Mouse (Mus musculus) c-Kit-positive CD71-positive TER-119-positive erythroid progenitor cells, embryonic 14.5 days (primary cell): ENCODE data around the gene Cep162.

ENCODE experiments used
- DNase-seq: peaks from one replicate; pipeline ENCODE4 v3.0.0-alpha.2; 2013; ENCODE audit warnings: low spot score

Cep162 gene

DNA sequence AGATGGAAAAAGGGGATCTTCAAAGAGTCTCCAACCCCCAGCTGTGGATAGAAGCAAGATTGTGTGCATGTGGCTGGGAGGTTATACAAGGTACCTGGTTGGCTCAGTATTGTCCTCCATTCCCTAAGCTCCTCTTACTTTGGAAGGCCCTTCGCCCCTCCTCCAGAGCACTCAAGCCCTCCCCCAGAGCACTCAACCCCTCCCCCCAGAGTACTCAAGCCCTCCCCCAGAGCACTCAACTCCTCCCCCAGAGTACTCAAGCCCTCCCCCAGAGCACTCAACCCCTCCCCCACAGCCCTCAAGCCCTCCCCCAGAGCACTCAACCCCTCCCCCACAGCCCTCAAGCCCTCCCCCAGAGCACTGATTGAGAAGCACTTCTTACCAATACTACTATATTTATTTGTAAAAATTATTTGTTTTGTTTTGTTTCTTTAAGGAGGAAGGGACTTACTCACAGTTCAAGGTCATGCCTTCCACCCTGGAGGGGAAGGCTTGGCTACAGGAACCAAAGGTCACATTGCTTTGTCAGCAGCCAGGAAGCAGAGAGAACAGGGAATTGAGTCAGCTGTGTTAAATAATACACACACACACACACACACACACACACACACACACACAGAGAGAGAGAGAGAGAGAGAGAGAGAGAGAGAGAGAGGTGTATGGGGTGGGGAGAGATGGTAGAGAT is 102.6 kb downstream of the Cep162 start:
- DNase-seq = no peak

DNA sequence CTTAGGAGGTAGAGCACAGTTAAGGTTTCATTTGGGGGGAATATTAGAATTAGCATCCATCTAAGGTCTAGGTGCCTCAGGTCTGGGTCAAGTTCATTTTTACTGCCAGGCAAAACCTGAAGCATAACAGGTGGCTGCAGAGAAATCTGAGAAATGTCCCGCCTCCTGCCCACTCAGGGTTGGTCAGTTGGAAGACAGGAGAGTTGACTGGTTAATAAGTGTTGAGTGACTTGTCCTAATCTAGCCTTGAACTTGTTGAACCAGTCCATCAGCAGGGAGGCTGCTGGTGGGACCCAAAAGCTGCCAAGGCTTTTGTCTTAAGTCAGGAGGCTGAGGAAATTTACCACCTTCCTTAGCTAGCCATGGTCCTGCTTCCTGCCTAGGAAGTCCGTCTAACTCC is 107.4 kb downstream of the Cep162 start:
- no peak for DNase-seq

DNA sequence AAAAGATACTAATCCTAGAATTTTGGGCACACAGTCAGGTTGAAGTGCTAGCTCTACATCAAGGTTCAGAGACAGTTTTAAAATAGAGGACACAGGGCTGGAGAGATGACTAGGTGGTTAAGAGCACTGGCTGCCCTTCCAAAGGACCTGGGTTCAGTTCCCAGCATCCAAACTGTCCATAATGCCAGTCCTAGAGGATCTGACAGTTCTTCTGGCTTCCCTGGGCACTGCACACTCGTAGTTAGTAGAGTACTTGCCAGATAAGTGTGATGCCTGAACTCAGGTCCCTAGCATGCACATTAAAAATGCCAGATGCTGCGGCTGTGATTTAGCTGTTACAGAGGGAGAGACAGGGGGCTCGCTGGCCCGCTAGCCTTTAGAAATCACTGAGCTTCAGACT is 108.9 kb downstream of the Cep162 start:
- no peak for DNase-seq

DNA sequence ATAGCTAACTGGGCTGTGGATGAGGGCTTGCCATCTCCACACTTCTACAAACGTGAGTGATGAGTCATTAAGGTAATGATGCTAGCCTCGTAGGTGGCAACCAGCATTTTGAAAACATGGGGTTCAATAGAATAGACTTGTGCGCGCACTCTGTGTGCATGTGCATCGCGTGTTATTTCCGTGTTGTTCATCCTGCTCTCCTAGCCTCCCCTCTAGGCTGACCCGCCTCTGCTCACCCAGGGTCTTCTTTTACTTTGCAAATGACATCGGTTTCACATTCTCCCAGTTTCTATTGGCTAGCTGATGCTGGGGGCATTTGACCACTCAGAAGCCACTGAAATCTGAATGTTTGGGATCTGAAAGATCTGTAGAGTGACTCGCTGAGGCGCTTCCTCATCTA is 109.7 kb downstream of the Cep162 start:
- DNase-seq = no peak

DNA sequence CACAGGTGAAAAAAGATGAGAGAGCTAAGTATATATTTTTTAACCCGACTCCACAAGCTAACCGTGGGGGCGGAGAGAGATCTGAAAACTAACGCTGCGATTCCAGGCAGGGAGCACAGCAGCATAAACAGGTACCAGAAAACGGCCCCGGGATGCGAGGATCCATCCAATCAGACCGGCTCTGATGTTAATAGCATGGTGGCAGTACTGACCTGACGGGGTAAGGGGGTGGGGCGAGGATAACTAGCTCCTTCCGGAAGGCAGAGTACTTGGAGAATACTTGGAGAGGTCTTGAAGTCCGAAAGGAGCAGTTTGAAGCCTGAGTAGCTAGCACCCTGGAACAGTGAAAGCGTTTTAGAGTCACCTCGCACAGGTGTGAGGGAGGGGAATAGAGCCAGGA is 110.2 kb downstream of the Cep162 start:
- DNase-seq = no peak

- DNase-seq = no peak
These were observed 110.8 kb downstream of the Cep162 start for GRCm38 (mm10) chr9:87144532-87144931.

DNA sequence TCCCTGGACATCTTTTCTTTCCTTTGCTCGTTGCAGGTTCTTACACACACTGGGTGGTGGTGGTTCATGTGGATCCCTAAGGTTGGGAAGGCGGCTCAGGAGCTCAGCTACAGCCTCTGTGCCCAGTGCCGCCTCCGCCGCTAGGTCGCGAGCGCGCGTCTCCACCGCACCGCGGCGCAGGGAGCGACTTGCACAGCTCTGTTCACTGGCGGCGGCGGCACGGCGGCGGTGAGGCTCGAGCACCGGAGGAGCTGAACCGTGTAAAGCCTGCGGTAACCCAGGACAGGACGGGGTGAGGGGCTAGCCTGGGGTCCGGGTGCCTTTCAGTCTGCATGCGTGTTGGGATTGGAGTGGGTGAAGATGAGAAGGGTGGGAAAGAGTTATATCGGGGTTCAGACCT is 111.2 kb downstream of the Cep162 start, which contains the start of gene Mrap2:
Gene Mrap2, plus strand, starts transcription at position 201 of the 400 bp plus-strand sequence.
- no peak for DNase-seq

- DNase-seq = no peak
These were observed 112.3 kb downstream of the Cep162 start for GRCm38 (mm10) chr9:87143076-87143475.
